Mouse (Mus musculus) NIH3T3 (cell line): ENCODE results near the gene A630089N07Rik.
A peak's percentile ranks its signal among the peaks of the same experiment; 100 is the strongest.
"Not testable (repeated sequence)": the region's sequence is repeated elsewhere in the genome, so short reads cannot be mapped to it uniquely, and the experiment has no call there.

Experiments used
- DNase-seq: peaks from one replicate; pipeline ENCODE4 v3.0.0-alpha.2; 2012; ENCODE audit warnings: low read depth

The A630089N07Rik gene

DNA sequence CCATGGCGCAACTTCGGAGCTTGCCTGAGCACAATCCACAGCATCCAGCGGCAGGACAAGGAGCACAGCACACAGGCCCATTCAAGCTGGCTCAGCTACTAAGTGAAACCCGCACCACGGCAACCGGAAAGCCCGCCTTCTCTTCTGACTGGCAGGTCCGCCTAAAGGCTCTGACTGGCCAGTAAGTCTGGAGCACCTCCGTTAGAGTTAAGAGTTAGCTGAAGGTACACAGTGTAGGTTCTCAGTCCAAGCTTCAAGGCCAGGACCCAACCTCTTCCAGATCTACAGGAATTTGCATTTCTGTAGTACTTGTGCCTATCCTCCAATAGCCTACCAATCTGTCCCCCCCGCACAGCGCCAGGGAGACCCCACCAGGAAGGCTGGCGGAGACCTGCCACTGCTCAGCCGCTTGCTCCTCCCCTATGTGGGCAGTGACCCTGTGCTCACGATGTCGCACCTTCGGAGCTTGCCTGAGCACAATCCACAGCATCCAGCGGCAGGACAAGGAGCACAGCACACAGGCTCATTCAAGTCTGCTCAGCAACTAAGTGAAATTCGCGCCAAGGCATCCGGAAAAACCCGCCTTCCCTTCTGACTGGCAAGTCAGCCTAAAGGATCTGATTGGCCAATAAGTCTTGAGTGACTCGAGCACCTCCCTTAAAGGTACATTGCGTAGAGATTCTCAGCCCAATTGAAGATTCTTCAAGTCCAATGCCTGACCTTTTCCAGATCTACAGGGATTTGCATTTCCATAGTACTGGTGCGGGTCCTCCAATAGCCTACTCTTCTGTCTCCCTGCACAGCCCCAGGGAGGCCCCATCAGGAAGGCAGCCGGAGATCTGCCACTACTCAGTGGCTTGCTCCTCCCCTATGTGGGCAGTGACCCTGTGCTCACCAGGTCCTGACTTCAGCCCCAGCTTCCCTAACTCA, at the start of gene A630089N07Rik:
Gene A630089N07Rik, minus strand, starts transcription at position 562 of the 930 bp plus-strand sequence.
- DNase-seq, result peak; percentile 86

DNA sequence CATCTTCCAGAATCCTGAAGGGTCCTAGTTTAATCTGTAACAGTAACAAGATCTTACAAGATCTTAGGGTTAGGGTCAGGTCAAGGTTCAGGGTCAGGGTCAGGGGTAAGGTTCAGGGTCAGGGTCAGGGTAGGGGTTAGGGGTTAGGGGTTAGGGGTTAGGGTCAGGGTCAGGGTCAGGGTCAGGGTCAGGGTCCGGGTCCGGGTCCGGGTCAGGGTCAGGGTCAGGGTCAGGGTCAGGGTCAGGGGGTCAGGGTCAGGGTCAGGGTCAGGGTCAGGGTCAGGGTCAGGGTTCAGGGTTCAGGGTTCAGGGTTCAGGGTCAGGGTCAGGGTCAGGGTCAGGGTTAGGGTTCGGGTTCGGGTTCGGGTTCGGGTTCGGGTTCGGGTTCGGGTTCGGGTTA, 24.9 kb upstream of the A630089N07Rik start:
- no peak for DNase-seq

DNA sequence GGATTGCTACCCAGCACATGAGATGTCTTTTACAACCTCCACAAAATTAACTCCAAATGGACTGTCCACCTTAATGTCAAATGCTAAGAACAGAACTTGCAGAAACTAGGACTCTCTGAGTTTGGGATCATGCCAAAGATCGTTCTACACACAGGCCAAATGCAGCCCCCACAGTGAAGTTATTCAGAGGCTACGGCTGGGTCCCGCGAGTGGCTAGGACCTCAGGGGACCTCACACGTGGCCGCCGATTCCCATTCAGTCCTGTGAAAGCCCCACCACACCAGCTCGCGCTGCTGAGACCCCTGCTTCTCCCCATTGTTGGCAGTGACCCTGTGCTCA, 731 bp downstream of the A630089N07Rik start:
- DNase-seq, result peak; percentile 29

DNA sequence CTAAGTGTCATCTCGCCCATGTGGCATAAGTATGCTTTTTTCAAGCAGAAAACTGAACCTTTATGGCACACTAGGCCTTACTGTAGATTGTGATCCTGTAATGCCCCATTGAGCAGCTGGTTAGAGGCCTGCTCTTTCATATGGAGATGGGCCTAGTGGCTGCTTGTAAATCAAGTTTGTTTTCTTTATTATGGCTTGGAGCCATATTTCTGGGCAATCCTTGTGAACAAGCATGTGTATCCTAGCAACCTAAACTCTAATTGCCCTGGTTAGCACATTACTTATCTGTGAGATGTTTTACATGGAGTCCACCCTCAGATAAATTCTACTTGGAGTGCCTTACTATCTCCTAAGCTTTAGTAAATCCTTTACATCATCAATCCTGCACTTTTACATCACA, 1.1 kb downstream of the A630089N07Rik start:
- peak; percentile 30 for DNase-seq

DNA sequence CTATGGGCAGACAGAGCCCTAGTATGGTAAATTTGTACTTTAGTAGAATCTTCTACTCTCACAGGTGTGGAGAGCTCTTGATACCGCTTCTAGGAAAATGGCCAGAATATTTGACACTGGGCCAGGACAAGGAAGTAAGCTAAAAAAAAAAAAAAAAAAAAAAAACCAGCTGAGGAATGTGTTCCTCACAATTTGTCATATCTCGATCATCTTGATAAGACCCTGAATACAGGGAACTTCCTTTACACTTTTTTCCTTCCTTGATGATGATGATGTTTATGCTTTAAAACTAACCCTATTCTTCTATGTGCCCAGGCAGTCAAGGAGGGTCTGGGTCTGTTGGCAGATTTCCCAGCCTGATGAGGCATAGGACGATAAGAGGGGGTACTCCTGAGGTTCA, 2.9 kb downstream of the A630089N07Rik start:
- DNase-seq, result not testable (repeated sequence)

DNA sequence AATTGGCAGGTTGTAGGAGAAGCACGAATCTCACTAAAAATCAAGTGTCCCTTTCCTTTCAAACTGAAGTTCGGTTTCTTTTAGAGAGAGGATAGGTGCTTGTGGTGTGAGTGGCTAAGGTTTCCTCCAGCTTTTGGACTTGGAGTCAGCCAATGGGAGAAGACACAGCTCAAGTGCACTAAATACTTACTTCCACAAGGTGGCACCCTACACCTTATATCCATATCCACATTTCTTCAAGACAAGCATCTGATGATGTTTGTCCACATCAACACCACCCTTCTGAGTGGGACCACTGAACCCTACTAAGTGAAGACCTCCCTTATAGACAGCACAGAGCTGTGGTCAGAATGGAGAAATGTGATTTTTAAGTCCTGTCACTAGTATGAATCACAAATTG, 40.6 kb downstream of the A630089N07Rik start:
- peak; percentile 52 for DNase-seq

DNA sequence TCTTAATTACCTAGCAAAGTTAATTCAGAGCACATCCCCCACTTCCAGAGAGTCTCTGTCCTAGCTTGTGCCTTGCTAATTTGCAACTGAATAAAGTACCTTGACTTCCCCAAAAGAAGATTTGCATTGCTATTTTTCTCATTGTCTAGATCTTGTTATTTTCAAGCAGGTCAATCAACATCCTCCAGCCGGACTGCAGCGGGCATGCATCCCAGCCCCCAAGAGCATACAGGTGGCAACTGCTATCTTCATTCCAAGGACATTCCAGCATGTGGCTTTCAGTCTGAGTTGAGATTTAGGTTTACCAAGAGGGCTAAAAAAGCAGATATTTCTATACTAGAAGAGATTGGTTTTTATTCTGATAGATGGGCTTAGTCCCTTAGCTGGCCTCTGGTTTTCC, 47.3 kb downstream of the A630089N07Rik start:
- not testable (repeated sequence) for DNase-seq

DNA sequence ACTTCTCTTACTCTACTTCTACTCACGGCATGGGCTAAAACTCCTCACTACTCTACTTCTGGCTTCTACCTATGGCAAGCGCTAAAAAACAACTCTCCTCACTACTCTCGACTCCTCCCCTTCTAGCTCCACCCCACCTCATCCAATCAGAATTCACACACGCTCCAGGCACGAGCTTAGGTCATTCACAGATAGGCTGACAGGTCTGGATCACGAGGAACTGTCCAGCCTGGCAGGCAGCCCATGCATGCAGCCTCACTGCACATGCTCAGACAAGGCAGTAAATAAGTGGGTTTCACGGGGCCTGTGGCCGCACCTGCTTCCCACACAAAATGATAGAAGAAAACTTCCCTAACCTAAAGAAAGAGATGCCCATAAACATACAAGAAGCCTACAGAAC, 56.1 kb downstream of the A630089N07Rik start:
- not testable (repeated sequence) for DNase-seq

DNA sequence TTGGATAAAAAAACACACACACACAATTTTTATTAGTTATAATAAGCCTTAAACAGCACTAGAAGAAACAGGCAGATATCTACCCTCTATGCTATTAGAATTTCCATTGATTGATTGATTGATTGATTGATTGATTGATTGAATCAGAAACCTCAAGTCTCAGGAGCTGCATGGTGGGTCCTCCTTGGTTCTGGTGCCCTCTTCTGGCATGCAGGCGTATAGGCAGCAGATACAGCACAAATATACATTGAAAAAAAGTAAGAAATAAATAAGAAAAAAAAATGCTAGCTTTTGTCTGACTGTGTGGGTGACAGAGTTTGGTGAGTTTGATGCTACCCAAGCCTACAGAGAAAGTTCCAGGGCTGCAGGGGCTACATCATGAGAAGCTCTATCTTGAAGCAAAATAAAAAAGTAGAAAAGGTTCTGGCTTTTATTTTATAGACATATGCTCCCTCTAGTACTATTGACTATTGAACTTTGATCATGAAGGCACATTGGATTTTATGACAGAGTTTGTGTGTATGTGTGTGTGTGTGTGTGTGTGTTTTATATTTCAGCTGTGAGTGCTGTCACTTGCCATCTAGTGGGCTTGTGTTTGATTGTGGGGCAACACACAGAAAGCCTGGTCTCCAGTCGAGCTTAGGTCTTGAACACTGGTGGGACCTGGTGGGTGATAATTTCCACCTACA, 59.4 kb downstream of the A630089N07Rik start:
- DNase-seq, result peak; percentile 36

DNA sequence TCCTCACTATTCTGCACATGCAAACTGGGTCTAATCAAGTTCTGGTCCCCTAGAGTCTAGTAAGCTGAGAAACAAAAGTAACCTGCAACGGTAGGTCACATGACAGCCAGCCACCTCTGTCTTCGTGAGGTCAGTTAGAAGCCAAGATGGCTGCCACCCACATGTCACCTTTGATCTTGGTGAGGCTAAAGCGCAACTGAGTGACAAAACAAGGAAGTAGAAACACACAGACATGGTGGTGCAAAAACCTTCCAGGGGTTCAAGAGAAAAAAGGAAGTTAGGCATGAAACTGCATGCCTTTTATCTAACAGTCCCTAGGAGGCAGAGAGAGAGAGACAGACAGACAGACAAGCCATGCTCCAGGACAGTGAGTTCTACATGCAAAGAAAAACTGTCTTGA, 60.2 kb downstream of the A630089N07Rik start:
- no peak for DNase-seq

DNA sequence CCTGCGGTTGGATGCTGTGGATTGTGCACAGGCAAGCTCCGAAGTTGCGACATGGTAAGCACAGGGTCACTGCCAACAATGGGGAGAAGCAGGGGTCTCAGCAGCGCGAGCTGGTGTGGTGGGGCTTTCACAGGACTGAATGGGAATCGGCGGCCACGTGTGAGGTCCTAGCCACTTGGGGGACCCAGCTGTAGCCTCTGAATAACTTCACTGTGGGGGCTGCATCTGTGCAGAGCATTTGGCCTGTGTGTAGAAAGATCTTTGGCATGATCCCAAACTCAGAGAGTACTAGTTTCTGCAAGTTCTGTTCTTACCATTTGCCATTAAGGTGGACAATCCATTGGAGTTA, 84.9 kb downstream of the A630089N07Rik start:
- DNase-seq, result peak; percentile 3

DNA sequence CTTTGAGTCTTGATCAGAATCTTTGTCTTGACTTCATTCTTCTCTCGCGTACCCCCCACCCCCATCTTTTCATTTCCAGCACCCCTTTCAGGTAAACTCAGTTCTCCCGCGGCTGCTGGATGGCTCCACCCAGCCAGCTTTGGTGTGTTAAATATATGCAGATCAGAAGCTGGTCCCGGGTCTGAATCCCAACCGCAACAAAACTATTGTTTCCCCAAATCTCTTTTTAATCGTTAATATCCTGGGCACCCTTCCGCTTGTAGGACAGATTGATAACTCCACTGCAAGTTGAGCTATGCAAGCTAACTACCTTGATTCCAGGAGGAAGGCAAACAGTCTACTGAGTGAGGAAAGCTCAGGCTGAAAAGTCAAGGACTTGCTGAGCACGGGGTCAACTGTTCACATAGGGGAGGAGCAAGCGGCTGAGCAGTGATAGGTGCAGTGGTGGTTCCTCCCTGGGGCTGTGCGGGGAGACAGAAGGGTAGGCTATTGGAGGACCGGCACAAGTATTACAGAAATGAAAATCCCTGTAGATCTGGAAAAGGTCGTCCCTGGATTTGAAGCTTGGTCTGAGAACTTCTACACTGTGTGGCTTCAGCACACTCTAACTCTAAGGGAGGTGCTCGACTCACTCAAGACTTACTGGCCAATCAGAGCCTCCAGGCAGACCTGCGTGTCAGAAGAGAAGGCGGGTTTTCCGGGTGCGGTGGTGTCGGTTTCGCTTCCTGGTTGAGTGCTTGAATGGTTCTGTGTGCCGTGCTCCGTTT, 85.5 kb downstream of the A630089N07Rik start, which contains the start of gene B230307C23Rik:
Gene B230307C23Rik, plus strand, starts transcription at position 700 of the 767 bp plus-strand sequence.
- DNase-seq, result peak; percentile 88

DNA sequence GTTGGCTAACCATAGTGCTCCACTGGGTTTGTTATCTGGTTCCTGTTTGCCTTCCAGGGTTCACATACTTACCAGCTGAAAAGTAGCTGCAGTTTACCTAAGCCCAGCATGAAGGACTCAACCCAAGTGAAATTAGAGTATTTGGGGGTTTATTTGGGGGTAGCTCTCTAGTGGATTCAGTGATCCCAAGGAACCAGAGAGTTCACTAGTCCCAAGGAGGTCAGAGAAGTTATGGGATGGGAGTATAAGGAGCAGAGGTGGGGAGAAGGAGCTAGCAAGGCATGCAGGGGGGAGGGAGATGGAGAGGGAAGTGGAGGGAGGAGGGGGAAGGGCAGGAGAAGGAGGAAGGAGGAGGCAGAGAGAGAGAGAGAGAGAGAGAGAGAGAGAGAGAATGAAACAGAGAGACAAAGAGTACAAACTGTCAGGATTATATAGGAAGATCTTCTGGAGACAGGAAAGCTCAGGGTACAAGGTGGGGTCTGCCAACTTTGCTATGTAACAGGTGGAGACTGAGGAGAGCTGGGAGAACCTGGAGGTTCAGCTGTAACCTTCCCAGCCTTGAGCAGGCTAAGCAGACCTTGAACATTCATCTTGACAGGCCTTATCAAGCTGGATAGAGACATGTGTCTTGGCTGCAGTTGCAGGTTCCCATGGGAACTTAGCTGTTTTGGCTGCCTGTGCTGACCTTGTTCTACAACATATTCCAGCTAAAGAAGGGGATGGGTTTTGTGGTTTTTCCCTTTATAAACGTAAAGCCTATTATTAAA, 86.2 kb downstream of the A630089N07Rik start:
- peak; percentile 50 for DNase-seq

DNA sequence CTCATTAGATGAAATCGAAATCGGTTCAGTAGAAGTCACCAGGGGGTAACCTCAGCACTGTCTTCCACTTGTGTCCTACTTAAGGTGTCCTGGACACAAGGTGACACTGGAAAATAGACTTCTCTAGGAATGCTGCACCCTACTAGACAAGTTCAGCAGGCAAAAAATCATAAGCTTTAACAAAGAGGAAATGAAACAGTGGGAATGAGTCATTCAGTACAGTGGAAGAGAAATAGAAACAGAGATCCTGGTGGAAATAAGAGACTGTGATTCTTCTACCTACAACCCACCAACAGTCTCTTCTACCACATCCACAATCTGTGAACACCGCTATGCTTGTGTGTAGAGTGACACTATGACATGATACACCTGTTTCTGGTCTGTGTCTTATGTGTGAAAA, 89.8 kb downstream of the A630089N07Rik start:
- DNase-seq, result not testable (repeated sequence)

DNA sequence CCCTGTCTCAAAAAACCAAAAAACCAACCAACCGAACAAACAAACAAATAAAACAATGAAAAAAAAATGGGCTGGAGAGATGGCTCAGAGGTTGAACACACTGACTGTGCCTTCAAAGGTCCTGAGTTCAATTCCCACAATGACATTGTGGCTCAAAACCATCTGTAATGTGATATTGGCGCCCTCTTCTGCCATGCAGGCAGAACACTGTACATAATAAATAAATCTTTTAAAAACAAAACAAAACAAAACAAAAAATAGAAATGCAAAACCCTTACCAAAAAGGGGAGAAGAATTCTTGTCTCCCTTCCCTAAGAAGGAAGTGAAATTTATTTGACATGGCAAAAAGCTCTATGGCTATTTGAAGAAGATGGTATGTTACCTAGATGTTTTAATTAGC, 90.7 kb downstream of the A630089N07Rik start:
- peak; percentile 6 for DNase-seq

DNA sequence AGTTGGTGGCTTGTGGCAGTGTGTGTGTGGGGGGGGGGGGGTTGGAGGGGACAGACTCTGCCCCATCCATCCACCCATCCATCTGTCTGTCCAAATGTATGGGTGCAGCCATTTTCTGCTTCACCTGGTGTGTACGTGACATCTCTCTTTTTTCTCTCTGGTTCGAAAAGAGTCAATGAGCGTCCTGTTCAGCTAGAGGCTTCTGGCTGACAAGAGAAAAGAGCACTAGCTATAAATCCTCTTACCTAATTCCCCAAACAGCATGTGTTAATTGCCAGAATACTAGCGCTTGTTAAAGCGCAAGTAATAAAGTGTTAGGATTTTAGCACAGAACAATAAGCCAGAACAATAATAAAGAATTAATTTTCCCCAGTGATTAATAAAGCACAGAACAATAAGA, 97.7 kb downstream of the A630089N07Rik start:
- DNase-seq, result no peak

DNA sequence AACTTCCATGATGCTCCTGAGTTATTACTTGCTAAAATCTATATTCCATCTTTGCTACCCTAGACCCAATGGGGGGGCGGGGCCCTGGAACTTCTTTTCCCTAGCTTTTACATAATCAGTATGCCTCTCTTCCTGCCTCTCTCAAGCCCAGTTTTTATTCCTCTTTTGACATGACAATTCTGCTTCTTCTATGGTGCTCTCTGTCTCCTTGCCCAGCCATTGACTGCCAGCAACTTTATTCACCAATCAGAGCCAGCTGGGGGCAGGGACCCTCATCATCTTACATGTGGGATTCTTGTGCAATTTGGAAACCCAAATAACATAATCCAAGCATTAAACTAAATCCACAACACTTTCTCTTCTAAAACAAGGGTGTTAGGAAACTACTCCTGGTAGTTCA, 100.9 kb downstream of the A630089N07Rik start:
- no peak for DNase-seq

DNA sequence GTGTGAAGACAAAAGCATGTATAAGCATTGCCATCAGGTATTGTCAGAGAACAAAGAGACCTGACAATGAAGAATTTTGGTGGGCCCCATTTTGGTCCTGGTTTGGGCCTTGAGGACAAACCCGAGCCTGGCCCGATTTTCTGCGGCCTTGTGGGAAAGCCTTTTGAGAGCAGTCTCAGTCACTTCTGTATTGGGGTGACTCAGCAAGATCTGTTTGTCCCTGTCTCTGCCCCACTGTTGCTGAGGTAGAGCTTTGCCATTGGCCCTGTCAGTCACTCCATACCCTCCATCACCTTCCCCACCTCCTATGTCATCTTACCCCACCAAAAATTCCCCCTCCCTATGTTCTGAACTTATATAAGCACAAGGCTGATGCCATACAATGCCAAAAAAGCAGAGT, 104.5 kb downstream of the A630089N07Rik start:
- no peak for DNase-seq

DNA sequence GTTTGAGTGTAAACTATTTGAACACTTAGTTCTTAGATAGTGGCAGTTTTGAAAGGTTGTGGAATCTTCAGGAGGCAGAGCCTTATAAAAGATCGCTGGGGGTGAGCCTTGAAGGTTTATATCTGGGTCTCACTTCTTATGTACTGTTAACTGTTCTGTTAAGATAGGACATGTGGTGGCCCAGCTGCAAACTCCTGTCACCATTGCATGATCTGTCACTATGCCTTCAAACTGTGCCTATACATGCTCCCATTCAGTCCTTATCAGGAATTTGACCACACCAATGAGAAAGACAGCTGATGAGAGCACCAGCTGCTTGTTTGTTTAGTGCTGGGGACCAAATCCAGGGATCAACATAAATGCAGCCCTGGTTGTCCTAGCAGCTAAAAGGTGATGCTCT, 105.0 kb downstream of the A630089N07Rik start:
- no peak for DNase-seq

DNA sequence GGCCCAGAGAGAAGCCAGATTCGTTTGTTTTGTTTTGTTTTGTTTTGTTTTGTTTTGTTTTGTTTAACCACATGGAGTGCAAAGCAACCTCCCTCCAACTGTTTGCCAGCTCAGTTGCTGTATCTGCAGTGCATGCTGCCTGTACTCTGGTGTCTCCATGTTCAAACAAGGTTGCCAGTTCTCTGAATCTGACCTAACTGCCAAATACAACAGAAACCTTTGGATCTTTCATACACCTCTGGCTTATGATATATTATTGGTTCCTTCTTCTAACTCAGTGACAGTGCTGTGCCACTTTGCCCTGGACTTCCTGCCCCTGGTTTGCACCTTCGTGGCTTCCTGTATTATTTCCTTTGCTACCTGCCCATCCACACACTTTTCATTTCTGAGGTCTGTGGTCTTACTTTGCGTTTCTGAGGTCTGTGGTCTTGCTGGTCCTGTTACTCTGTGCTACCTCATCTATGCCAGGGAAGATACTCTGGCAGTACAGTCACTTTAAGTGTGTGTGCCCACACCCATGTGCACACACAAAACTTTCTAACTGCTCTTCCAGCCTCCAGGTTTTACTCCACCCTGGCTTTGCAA, 118.2 kb downstream of the A630089N07Rik start:
- no peak for DNase-seq
